Mouse (Mus musculus): ENCODE measurements around the gene Utrn.
"Not testable (repeated sequence)": the region's sequence is repeated elsewhere in the genome, so short reads cannot be mapped to it uniquely, and the experiment has no call there.

Gene Utrn

DNA sequence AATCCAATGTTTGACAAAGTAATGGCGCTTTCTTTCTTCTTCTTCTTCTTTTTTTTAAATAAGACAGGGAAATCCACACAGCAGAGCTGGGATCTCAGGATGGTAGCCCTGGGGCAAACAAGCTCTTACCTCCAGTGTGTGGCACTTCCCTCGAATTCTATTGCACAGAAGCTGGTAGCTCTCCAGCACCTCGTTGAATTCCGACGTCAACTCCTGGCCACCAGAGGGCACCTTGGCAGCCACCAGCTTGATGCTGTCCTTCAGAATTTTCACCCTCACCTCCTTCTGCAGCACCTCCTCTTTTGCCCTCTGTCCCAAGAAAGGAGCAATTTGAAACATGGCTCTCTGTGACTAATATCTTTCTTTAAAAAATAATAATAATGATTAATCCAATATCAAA is 178.6 kb downstream of the Utrn start:
- peak; percentile 37 for DNase-seq (ENCODE audit: low spot score)

DNA sequence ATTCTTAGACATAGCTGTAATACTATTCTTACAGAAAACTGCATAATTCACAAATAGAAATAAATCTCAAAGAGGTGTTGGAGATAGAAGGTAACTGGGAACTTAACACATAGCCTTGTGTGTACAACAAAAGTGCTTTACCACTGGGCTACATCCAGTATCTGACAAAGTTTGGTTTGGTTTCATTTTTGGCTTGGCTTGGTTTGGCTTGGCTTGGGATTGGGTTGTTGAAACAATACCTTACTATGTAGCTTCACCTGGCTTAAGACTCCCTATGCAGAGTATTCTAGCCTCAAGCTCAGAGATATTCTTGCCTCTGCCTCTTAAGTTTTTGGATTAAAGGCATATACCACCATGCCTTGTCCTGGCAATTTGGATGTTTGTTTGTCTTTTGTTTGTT is 183.5 kb downstream of the Utrn start:
- no peak for DNase-seq (ENCODE audit: low spot score)

DNA sequence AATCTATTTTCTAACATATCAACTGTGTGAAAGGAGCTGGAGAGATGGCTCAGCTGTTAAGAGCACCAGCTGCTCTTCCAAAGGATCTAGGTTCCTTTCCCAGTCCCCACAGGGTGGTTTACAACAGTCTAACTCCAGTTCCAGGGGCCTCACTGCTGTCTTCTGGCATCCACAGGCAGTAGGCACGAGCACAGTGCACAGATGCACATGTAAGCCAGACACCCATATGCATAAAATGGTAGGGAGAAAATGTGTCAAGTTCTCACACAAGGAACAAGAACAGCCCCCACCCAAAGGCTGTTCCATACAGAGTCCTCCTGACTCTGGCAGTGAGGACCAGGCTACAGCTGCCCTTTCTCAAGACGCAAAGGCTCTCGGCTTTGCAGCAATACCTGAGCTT is 185.1 kb downstream of the Utrn start:
- DNase-seq (ENCODE audit: low spot score), result no peak

DNA sequence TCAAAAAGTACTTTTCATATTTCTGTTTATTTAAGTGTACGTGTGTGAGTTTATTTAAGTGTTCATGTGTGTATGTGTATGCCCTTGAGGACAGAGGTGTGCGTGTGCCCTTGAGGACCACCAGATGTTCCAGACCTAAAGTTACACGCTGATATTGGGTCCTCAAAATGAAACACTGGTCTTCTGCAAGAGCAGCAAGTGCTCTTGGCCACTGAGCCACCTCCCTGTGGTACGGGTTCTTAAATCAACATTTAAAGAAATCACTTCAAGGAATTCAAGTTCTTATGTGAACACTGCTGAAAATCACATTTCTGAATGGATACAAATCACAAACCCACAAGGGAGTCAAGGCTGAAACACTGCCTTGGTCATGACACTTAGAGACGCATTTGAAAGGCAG is 195.9 kb downstream of the Utrn start:
- no peak for DNase-seq (ENCODE audit: low spot score)

DNA sequence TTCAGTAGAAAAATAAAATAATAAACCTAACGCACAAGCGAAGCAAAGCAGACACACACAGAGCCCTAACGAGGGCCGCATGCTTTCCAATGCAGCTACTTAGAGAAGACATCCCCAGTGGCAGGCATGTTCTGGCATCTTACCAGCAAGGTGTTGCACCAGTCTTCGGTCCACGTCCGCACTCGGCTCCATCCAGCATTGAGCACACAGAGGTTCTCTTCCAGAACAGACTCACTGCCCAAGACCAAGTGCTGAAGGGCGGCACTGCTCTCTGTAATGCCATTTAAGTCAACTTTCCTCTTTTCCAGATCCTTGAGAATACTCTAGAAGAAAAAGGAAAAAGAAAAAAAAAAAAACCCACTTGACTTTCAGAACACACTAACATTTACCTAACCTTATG is 197.6 kb downstream of the Utrn start:
- no peak for DNase-seq (ENCODE audit: low spot score)

DNA sequence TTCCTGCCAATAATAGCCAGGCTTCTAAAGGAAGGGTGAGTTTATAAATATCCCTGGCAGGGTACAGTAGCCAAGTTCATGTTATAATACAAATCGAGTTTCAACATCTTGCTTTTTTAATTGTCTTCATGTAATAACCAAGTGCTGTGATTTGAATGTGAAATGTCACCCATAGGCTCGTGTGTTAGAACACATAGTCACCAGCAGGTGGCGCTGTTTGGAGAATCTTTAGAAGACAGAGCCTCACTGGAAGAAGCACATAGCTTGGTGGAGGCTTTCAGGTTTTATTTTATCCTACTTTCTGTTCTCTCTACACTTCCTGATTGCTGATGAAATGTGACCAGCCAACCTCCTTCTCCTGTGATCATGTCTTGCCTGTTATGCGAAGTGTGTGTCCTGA is 207.1 kb downstream of the Utrn start:
- DNase-seq (ENCODE audit: low spot score), result no peak

DNA sequence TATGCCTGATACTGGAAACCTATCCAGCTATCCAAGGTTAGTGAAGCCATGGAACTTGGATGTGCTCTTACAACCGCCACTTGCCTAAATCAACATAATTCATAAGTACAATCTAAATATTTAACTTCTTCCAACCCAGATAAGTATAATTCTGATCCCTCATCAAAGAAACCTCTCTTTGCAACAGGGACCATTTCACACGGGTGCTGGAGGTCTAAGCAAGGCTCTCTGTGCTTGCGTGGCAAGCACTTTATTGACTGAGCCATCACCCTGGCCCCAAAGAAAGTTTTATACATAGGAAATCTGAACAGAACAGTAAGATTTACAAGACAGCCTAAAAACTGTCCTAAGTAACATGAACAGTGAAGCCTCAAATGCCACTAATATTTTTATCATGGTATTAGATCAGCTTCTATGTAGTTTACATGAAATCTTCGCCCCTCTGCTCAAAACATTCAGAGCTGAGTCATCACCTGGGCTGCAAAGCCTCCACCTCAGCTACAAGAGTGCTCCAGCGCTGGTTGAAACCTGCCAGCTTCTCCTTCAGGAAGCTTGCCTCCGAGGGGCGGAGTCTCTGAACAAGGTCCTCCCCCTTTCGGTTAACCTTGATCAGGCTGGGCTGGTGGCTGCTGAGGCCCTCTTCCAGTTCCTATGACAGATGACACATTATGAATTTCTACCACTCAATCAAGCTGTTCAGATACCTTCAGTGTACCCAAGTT is 211.0 kb downstream of the Utrn start:
- no peak for DNase-seq (ENCODE audit: low spot score)

DNA sequence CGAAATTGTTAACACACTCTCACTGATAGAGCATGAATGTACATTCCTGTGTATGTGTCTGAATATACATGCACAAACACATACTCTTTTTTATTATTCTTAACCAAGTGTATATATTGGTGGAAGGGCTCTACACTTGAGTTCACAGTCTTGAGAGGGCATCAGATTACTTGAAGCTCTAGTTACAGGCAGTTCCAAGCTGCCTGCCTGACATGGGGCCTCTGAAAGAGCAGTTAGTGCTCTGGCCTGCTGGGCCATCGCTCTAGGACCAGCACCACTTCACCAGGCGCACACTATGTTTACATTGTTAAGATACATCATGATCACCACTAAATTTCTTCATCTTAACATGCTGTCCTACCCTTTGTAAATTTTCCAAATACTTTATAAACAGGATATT is 216.2 kb downstream of the Utrn start:
- DNase-seq (ENCODE audit: low spot score), result no peak

DNA sequence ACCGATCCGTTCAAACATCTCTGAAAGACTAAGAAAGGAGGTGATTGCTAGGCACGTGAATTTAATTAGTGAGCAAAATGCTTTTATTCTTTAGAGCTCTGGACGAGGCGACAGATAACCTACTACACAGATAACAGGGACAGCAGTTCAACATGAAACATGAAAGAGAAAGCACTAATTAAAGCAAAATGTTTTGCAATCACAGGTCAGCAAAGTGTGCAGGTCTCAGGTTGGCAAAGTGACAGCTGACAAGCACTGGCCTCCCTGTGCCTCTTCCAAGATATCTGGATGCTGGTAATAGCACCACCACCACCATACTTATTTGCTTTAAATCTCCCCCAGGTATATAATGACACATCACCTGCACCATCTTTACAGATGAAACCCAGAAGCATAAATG is 223.0 kb downstream of the Utrn start:
- no peak for DNase-seq (ENCODE audit: low spot score)

DNA sequence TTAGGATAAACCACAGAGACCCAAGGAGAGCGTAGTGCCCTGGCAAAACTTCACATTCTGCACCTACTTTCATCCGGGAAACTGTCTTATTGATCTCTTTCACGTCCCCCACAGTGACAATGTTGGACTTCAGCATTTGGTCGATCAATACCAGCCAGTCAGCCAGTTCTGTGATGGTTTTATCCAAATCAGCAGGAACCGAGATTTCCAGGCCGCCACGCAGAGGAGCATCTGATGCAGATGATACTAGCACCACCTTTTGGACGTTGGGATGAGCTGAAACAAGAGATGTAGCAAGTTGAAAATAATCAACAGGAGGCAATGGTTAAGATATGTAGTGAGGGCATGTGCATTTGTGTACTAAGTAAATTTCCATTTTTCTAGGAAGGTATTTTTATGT is 225.8 kb downstream of the Utrn start:
- DNase-seq (ENCODE audit: low spot score), result no peak

DNA sequence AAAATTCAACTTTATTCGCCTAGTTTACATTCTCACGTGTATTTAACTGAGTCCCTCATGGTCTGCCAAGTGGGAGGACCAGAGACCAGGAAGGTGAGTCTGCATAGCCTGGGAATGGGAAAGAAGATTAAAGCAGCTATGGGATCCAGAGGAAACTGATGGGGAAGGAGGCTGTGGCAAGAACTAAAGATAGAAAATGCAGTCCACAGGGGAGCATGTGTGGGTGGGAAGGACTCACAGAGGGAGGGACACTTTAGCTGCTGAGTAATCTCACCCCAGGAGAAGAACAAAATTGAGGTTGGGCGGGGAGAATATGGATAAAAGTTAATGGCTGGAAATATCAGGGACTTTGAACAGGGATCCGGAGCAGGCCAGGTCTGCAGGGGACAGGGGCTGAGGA is 229.5 kb downstream of the Utrn start:
- DNase-seq (ENCODE audit: low spot score), result no peak

DNA sequence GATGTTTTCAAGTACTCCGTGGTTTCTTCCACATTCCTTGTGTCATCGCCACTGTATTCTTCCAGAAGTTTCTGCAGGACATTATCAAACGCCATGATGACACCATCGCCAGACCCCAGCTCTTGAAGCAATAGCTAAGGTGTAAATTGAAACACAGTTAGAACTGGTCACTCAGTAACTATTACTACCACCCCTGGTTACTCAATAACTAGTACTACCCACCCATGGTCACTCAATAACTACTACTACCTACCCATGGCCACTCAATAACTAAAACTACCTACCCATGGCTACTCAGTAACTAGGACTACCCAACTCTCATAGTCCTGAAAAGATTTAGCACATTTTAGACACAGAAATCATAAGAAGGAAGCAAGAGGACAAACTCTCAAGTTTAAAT is 235.2 kb downstream of the Utrn start:
- no peak for DNase-seq (ENCODE audit: low spot score)

DNA sequence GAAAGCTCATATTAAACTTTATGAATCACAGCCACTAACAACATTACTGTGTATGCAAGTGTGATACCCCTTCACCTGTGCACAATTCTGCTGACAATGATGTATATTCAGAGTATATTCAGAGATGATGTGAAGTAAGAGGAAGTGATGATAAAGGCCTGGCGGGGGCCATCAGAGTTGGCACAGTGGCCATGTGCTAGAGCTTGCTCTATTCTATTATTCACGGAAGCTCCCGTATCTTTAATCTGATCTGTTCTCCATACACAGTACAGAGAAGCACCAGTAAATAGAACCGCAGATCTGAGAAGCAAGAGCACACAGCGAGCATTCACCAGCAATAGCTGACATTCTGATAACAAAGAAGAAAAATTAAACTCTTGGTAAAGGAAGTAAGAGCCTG is 238.2 kb downstream of the Utrn start:
- DNase-seq (ENCODE audit: low spot score), result no peak

DNA sequence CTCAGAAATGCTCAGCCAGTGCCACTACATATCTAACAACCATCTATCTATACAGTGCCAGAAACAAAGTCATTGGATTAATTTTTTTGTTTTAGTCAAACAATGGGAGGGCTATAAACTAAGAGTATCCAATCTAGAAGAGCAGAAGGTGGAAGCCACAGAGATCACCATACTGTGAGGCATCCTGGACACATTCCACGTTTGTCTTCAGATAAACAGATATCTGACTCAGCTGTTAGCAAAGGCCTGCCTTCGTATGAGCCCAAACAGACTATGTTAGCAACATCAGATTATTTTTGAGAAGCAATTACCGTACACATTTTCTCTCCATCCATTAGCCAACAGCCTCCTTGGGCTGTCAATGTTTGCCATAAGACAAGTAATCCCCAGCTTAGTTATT is 250.8 kb downstream of the Utrn start:
- no peak for DNase-seq (ENCODE audit: low spot score)

DNA sequence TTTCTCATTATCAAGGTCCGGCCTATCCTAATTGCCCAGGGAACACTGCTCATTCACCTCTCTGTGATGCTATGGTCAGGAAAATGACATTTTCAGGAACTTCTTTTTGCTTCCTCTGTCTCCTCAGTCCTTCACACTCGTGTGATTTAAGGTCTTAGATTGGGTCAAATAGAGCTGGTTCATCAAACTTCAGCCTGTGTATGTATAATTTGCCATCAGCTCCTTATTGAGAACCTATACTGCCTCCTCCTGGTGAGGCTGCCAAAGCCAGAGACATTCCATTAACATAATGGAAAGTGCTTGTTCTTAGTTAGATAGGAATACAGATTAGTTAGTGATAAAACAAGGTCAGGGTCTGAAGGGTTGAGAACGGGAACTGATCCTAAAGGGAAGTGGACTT is 253.4 kb downstream of the Utrn start:
- no peak for DNase-seq (ENCODE audit: low spot score)

DNA sequence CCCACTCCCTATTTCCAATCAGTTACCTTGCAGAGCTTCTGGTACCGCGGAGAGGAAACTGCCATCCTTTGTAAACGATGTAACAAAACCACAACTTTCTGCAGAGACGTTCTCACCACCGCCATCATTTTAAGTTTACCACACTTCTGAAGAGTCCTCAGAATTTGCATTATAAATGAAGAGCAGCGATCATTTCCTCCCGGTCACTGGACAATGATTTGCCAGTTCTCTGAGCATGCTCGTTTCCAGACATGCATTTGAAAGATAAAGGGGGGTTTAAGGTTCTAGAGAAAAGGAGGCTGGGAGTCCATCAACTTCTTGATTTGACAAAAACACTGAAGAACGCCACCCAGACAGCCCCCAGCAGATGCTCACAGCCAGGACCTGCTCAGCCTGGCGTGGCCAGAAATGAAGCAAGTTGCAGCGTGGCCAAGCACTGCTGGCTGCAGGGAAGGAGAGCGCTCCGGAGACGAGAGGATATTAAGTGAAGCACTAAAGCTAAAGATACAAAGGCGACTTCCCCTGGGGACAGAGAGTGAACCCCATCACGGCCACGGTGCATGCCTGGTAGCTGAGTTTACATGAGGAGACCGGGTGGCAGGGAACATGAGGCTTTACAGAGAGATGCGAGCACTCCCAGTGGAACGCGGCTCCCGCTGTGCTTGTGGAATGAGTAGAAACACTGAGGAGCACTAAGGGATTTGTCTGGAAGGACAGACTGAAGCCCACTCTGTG is 254.5 kb downstream of the Utrn start:
- DNase-seq (ENCODE audit: low spot score), result no peak

DNA sequence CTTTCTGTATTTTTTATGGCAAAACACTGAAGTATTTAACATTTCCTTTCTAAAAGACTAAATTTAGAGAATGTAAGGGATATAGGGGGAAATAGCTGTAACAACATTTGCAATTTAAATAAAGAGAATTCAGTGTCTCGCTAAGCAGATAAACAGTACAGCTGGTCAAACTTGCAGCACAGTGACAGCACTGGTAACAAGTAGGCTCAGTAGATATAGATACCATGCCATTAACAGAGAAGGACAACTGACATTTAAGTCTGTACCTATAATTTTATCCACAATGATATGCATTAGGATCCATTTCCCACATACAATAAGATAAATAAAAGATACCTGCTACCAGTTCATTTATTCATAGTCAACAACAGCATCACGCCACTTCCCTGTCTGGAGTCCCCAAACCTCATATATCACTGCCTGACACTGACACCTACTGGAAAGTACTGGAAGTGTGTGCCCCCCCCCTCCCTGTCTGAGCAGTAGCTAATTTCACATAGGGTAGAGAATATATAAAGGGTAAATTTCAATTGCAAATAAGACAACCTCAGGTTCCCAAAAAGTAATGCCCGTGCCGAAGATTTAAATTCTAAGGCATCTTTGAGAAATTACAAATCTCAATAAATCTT is 256.8 kb downstream of the Utrn start:
- no peak for DNase-seq (ENCODE audit: low spot score)

DNA sequence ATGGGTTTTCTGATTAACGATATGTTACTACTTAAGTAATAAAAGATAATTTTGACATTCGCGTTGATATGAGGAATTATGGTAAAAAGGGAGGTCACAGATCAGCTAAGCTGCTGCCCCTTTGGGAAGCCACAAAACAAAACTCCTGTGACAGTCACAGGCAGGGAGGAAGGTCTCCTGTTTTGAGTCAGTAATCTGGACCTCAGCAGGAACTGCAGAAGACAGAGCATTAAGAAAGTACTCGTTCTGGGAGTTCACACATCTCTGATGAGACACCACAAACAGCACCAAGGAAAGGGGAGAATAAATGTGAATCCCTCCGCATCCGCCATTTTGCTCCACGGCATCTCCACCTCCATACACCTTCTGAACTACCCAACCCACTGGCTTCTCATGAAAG is 259.3 kb downstream of the Utrn start:
- DNase-seq (ENCODE audit: low spot score), result no peak

DNA sequence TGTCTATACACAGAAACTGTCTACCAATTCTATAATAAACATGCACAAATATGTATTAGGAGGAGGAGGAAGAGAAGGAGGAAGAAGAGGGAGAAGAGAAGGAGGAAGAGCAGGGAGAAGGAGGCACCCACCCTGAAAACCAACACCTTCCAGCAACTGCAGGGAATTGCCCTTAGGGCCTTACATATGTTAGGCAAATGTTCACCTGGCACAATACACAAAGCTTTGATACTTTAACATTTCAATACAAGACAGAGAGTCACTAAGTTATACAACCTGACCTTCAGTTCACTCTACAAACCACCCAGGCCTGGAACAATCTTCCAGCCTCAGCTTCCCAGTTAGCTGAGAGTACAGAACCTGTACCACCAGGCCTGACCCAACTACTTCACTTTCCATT is 260.5 kb downstream of the Utrn start:
- DNase-seq (ENCODE audit: low spot score), result no peak

DNA sequence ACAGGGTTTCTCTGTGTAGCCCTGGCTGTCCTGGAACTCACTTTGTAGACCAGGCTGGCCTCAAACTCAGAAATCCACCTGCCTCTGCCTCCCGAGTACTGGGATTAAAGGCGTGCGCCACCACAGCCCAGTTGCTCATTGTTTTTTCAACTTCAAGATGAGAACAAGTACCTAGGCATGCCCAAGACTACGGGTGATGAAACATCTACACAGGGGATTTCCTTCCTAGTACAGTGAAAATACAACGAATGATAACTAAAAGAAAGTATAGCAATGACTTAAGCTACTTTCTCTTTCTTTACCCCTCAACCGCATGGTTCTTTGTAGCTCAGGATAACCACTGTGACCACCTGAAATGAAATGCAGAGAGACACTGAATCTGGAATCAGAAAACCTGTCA is 262.0 kb downstream of the Utrn start:
- not testable (repeated sequence) for DNase-seq (ENCODE audit: low spot score)

DNA sequence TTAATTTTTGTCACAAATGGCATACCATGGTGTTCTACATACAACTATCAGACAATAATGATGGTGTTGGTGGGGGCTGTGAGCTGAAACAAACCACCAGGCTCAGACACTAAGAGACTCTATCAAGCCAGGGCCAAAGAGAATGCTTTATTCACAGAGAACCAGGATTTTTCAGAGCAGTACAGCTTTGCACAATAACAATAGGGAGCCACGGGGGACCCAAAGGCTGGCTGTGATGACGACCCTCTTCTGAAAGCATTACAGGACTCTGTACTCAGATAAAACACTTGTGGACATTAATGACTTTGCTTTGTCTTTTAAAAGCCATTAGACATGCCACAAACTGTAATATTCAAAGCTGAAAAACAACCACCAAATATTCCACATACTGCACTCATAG is 273.8 kb downstream of the Utrn start:
- DNase-seq (ENCODE audit: low spot score), result no peak

DNA sequence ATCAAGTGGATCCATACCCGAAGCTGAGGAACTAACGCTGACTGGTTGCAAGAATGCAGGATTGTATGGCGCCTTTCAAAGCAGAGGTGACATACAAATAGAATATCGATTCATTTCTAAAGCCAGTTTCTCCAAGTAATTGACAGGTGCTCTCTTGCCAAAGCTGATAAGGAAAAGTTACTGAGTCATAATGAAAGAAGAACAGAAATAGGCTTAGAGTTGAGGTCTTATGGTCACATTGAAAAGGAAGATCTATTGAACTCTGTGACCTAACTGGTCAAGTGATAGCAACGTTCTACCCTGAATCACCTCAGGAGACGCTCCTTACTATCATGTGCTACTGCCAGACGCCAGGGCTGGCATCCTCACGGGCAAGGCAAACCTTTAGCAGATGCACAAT is 274.2 kb downstream of the Utrn start:
- no peak for DNase-seq (ENCODE audit: low spot score)

DNA sequence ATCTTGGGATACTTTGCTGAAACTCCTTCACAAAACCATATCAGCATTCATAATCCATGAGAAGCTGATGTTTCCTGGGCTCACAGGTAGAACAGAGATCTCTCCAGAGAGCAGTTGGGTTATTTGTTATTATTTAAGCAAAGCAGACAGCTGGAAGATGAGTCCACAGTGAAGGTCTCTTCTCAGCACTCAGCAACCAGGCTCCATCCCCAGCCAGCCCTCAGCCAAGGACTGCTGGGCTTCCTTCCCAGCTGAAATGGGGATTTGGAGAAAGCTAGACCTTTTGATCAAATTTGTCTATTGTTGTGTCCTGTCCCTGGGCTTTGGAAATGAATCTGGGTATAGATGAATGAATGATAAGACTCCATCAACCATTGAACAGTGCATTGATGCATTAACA is 276.1 kb downstream of the Utrn start:
- DNase-seq (ENCODE audit: low spot score), result no peak

DNA sequence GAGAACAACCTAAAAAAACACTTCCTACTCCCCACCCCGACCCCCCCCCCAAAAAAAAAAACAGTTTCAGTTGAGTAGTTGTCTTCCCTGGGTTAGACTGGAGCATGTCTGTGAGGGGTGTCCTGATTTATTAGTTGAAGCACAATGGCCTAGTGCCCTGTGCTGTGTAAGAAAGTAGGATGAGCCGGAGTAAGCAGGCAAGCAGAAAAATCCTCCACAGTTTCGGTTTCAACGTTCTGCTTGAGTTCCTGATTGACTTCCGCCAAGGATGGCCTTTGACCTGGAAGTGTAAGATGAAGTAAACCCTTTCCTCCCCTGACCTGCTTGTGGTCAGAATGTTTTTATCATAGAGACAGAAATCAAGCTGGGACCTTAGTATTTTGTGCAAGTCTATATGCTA is 277.2 kb downstream of the Utrn start:
- DNase-seq (ENCODE audit: low spot score), result no peak

Data from ovary, adult 18-20 months (tissue).